ENCODE assay signal across 20 mouse cellular contexts in genomic region chr5:74750501-74750900, GRCm38 (mm10). TPM values are rescaled to one million over a fixed set of nuclear protein-coding genes. Genes with fewer than 3 reads are reported as not detected.
DNase-seq lines count a peak whose midpoint lies in the region; ATAC-seq and TF ChIP-seq lines count a peak whose summit lies in the region.
"Had no signal": no experiment of that assay in that cellular context is flagged by ENCODE, and none has a peak within 500 bp of the region (broad histone marks: within the 10 kb centered on the region; RNA-seq: fewer than 3 reads in every experiment).

No protein-coding gene starts in this region.

- no peaks in the 10 kb centered on the region for H3K4me1 ChIP-seq in heart, adult 2 months (ENCODE audit: control insufficient read depth, insufficient read depth, low read length)
- no peaks in the 10 kb centered on the region for H3K4me1 ChIP-seq in heart, embryonic 10.5 days
- no peaks in the 10 kb centered on the region for H3K4me1 ChIP-seq in stomach, embryonic 16.5 days (ENCODE audit: control insufficient read depth, insufficient read depth, low read length)
- H3K4me1 ChIP-seq: heart, embryonic 15.5 days; liver, embryonic 12.5 days; stomach, embryonic 15.5 days had no signal

- intact Hi-C loops in heart, adult 2 months (cut with DNase I): no loop called here
- intact Hi-C loops in gastrocnemius, postnatal 14 days (cut with DNase I; ENCODE audit: low total_unique reads): no loop called here

- H3K36me3 ChIP-seq in heart, adult 2 months (ENCODE audit: control insufficient read depth, insufficient read depth, low read length): no peaks in the 10 kb centered on the region
- H3K36me3 ChIP-seq in heart, embryonic 10.5 days: no peaks in the 10 kb centered on the region
- no peaks in the 10 kb centered on the region for H3K36me3 ChIP-seq in stomach, embryonic 16.5 days (ENCODE audit: control insufficient read depth, insufficient read depth, low read length)
- H3K36me3 ChIP-seq: embryonic facial prominence, embryonic 13.5 days; heart, embryonic 15.5 days; limb, embryonic 10.5 days; liver, embryonic 12.5 days; stomach, embryonic 15.5 days had no signal

- TF ChIP-seq CTCF in heart, adult 2 months (IDR thresholded peaks at IDR 0.05): no peak

- no peak overlapping the region for H3K4me3 ChIP-seq in heart, adult 2 months
- no peak overlapping the region for H3K4me3 ChIP-seq in heart, embryonic 10.5 days
- no peak overlapping the region for H3K4me3 ChIP-seq in stomach, embryonic 16.5 days (replicated peaks; ENCODE audit: low read length)
- H3K4me3 ChIP-seq: embryonic facial prominence, embryonic 13.5 days; heart, embryonic 15.5 days; limb, embryonic 10.5 days; liver, embryonic 12.5 days; myocyte; stomach, embryonic 15.5 days had no signal

- H3K27me3 ChIP-seq in heart, adult 2 months (ENCODE audit: control insufficient read depth, insufficient read depth, low read length): no peaks in the 10 kb centered on the region
- peaks cover 35% of the 10 kb centered on the region for H3K27me3 ChIP-seq in heart, embryonic 10.5 days (ENCODE audit: insufficient read depth, poor library complexity, severe bottlenecking)
- no peaks in the 10 kb centered on the region for H3K27me3 ChIP-seq in stomach, embryonic 16.5 days (ENCODE audit: control insufficient read depth, insufficient read depth, low read length)
- H3K27me3 ChIP-seq: embryonic facial prominence, embryonic 13.5 days; liver, embryonic 12.5 days; stomach, embryonic 15.5 days had no signal

- H3K9me3 ChIP-seq in heart, embryonic 10.5 days: no peaks in the 10 kb centered on the region
- H3K9me3 ChIP-seq in stomach, embryonic 16.5 days (replicated peaks; ENCODE audit: control insufficient read depth, low read length): no peaks in the 10 kb centered on the region
- H3K9me3 ChIP-seq: embryonic facial prominence, embryonic 13.5 days; heart, embryonic 15.5 days; limb, embryonic 10.5 days; liver, embryonic 12.5 days; stomach, embryonic 15.5 days had no signal

- no peaks in the 10 kb centered on the region for H3K79me2 ChIP-seq in heart, adult 2 months (replicated peaks; ENCODE audit: control insufficient read depth, insufficient read depth, low read length)

- TF ChIP-seq POLR2A in heart, adult 2 months (IDR thresholded peaks at IDR 0.05; ENCODE audit: insufficient read depth, low read depth, low read length): no peak

- TF ChIP-seq EP300 in heart, adult 2 months (IDR thresholded peaks at IDR 0.05; ENCODE audit: insufficient read depth, low read depth, low read length): no peak

- no peak overlapping the region for H3K9ac ChIP-seq in heart, adult 2 months (ENCODE audit: low read depth, low read length)
- H3K9ac ChIP-seq in stomach, embryonic 16.5 days (ENCODE audit: low read length): no peak overlapping the region
- H3K9ac ChIP-seq: embryonic facial prominence, embryonic 13.5 days; heart, embryonic 15.5 days; liver, embryonic 12.5 days; stomach, embryonic 15.5 days had no signal

- peak; percentile 44 to 67 for DNase-seq in heart, adult 2 months
- no peak for DNase-seq in heart, embryonic 10.5 days (ENCODE audit: low spot score)
- peak; percentile 52 for DNase-seq in adrenal gland, postnatal 10 days
- peak; percentile 64 for DNase-seq in gastrocnemius, postnatal 14 days
- no peak for DNase-seq in cerebellum, adult 8-10 months
- DNase-seq: kidney, adult 2 months; layer of hippocampus, postnatal 36 days; retina, postnatal 1 day; thymus, postnatal 36 days had no signal

- peak; percentile 40; the same call in 1 of the 2 replicates for ATAC-seq in stomach, embryonic 16.5 days (ENCODE audit: insufficient read depth, low FRiP score)
- ATAC-seq in megakaryocyte, adult 5-6 weeks (ENCODE audit: poor library complexity, severe bottlenecking): no peak
- ATAC-seq: hindbrain, postnatal 0 days; liver, embryonic 12.5 days had no signal

- no peak overlapping the region; the same call in 1 of the 2 replicates for H3K27ac ChIP-seq in heart, adult 2 months
- no peak overlapping the region for H3K27ac ChIP-seq in heart, embryonic 10.5 days
- H3K27ac ChIP-seq in stomach, embryonic 16.5 days (ENCODE audit: low read length): no peak overlapping the region
- H3K27ac ChIP-seq: embryonic facial prominence, embryonic 13.5 days; heart, embryonic 15.5 days; hindbrain, postnatal 0 days; liver, embryonic 12.5 days; stomach, embryonic 15.5 days had no signal

- 86% methylated on average over 5 of the region's 5 CpGs for WGBS in heart, adult 2 months
- WGBS in heart, embryonic 10.5 days: 88% methylated on average over 5 of the region's 5 CpGs
- WGBS in stomach, embryonic 16.5 days: 51% methylated on average over 5 of the region's 5 CpGs

- H3K4me2 ChIP-seq in stomach, embryonic 16.5 days (ENCODE audit: low read depth, low read length): no peak overlapping the region
- H3K4me2 ChIP-seq: embryonic facial prominence, embryonic 13.5 days; heart, embryonic 15.5 days; liver, embryonic 12.5 days; midbrain, embryonic 11.5 days; stomach, embryonic 15.5 days had no signal

RNA-seq across cellular contexts. Expression of gene Lnx1, which starts 47.8 kb away (rescaled TPM):
- total RNA-seq in heart, adult 2 months (2021): 10 to 100 TPM in 1 of 2 experiments, 1 to 10 TPM in 1; 9.8 to 12.2 TPM
- 6.8 and 13.8 TPM in 2 replicates for polyA plus RNA-seq in heart, adult 2 months (2012; rRNA removed)
- polyA plus RNA-seq in heart, embryonic 10.5 days (2016; fragmentation: Nextera tagmentation; extraction: Ambion mirVana): 0.37 and 0.87 TPM in 2 replicates
- total RNA-seq in adrenal gland, postnatal 10 days (2021): 1 to 10 TPM; 4.4 to 4.5 TPM
- total RNA-seq in gastrocnemius, postnatal 14 days (2021): 1 to 10 TPM; 1.3 to 3.7 TPM
- 5.2 and 6.6 TPM in 2 replicates for polyA plus RNA-seq in stomach, embryonic 16.5 days (2015; fragmentation: Nextera tagmentation; extraction: Ambion mirVana)
- total RNA-seq in megakaryocyte, adult 5-6 weeks (2015): not detected in 2 replicates
- total RNA-seq in megakaryocyte, adult 5-6 weeks (2017): not detected in 2 replicates
- total RNA-seq: common myeloid progenitor, adult 5-6 weeks had no signal

Comparison
In these comparisons a context has a peak if more than half of its experiments do, and no peak if none do; other contexts are left out.
1. DNase-seq: peak in heart, adult 2 months (2 of 2), adrenal gland, postnatal 10 days (single experiment) and gastrocnemius, postnatal 14 days (single experiment); none in heart, embryonic 10.5 days (single experiment) and cerebellum, adult 8-10 months (single experiment).